Mouse (Mus musculus) midbrain, embryonic 14.5 days (tissue): ENCODE data around the gene Ptpro. TPM values are rescaled to one million over a fixed set of nuclear protein-coding genes. Genes with fewer than 3 reads are reported as not detected.

Experiments
- ATAC-seq: fragments of 200-750 bp; cut with Nextera tagmentation; 2 replicates; pipeline ENCODE4 v1.8.0; 2017; ENCODE audit warnings: moderate number of reproducible peaks, moderate library complexity; ENCODE audit not compliant: low FRiP score, low TSS enrichment
- DNase-seq: peaks from one replicate; pipeline ENCODE4 v3.0.0-alpha.2; 2015
- H3K27ac ChIP-seq: fragments of 300-500 bp; sonication (generic); replicated peaks from 2 replicates; pipeline ENCODE4 v1.5.1; 2014; ENCODE audit warnings: mild to moderate bottlenecking, low read depth, low read length, moderate library complexity
- H3K27me3 ChIP-seq: fragments of 300-500 bp; sonication (generic); 2 replicates; pipeline ENCODE4 v1.6.1; 2014; ENCODE audit warnings: low read length, control low read depth, mixed read lengths; ENCODE audit not compliant: control insufficient read depth, insufficient read depth
- H3K36me3 ChIP-seq: fragments of 300-500 bp; sonication (generic); 2 replicates; pipeline ENCODE4 v1.6.1; 2014; ENCODE audit warnings: low read length, control low read depth; ENCODE audit not compliant: control insufficient read depth, insufficient read depth
- H3K4me1 ChIP-seq: fragments of 300-500 bp; sonication (generic); 2 replicates; pipeline ENCODE4 v1.6.1; 2014; ENCODE audit warnings: mild to moderate bottlenecking, antibody characterized with exemption, low read length, control low read depth; ENCODE audit not compliant: control insufficient read depth, insufficient read depth
- H3K4me2 ChIP-seq: fragments of 300-500 bp; sonication (generic); 2 replicates; pipeline ENCODE4 v1.6.1; 2014; ENCODE audit warnings: mild to moderate bottlenecking, low read length, moderate library complexity
- H3K4me3 ChIP-seq: fragments of 300-500 bp; sonication (generic); replicated peaks from 2 replicates; pipeline ENCODE4 v1.5.1; 2014; ENCODE audit warnings: low read depth, low read length
- H3K9ac ChIP-seq: fragments of 300-500 bp; sonication (generic); replicated peaks from 2 replicates; pipeline ENCODE4 v1.6.1; 2014; ENCODE audit warnings: mild to moderate bottlenecking, low read length, moderate library complexity
- H3K9me3 ChIP-seq: fragments of 300-500 bp; sonication (generic); 2 replicates; pipeline ENCODE4 v1.6.1; 2016; ENCODE audit warnings: low read length, control low read depth, mixed read lengths; ENCODE audit not compliant: control insufficient read depth
- WGBS: fragments of 180-500 bp; shearing (Covaris S2); extraction: QIAGEN DNeasy Blood & Tissue Kit; methylation state at CpG from one replicate; pipeline ENCODE4 v1.1.7; 2014; 5-methylcytosine and 5-hydroxymethylcytosine counted together
- polyA plus RNA-seq: library from polyadenylated mRNA; unstranded; fragments of >200 nt; fragmentation: Nextera tagmentation; extraction: Ambion mirVana; gene quantifications from 2 replicates; pipeline ENCODE4 v1.2.1, GENCODE M21; 2014

Ptpro gene
- polyA plus RNA-seq, 1 experiment from 2014 or later = 80.6 TPM

GRCm38 (mm10) chr6:137482891-137483290, 230.8 kb downstream of the Ptpro start:
- whole genome bisulfite sequencing = 65% methylated on average over 7 of the region's 7 CpGs
- no peaks in the 10 kb centered on the region for H3K9me3 ChIP-seq
- H3K36me3 ChIP-seq = no peaks in the 10 kb centered on the region
- H3K4me3 ChIP-seq = no peak overlapping the region
- H3K9ac ChIP-seq = no peak overlapping the region
- DNase-seq (no peak), ATAC-seq (no peak)
- no peaks in the 10 kb centered on the region for H3K27me3 ChIP-seq
- H3K4me1 ChIP-seq = no peaks in the 10 kb centered on the region
- no peak overlapping the region for H3K4me2 ChIP-seq
- no peak overlapping the region for H3K27ac ChIP-seq

GRCm38 (mm10) chr6:137487443-137487842, 235.3 kb downstream of the Ptpro start:
- Histone ChIP-seq H3K4me3 (no peak overlapping the region), H3K4me2 (no peak overlapping the region), H3K4me1 (no peaks in the 10 kb centered on the region), H3K9me3 (no peaks in the 10 kb centered on the region), H3K27ac (no peak overlapping the region), H3K9ac (no peak overlapping the region), H3K27me3 (no peaks in the 10 kb centered on the region), H3K36me3 (no peaks in the 10 kb centered on the region)
- DNase-seq (no peak), ATAC-seq (no peak)
- WGBS = 71% methylated on average over 6 of the region's 6 CpGs

- Histone ChIP-seq H3K27me3 (no peaks in the 10 kb centered on the region), H3K9me3 (no peaks in the 10 kb centered on the region), H3K36me3 (no peaks in the 10 kb centered on the region), H3K4me2 (no peak overlapping the region), H3K4me3 (no peak overlapping the region), H3K9ac (no peak overlapping the region), H3K4me1 (no peaks in the 10 kb centered on the region), H3K27ac (no peak overlapping the region)
- DNase-seq (no peak), ATAC-seq (no peak)
- WGBS = 95% methylated on average over 14 of the region's 14 CpGs
Measured at GRCm38 (mm10) chr6:137490115-137490514, 238.0 kb downstream of the Ptpro start.

GRCm38 (mm10) chr6:137491659-137492058, 239.5 kb downstream of the Ptpro start:
- no peak overlapping the region for H3K4me3 ChIP-seq
- WGBS = 87% methylated on average over 2 of the region's 2 CpGs
- no peak overlapping the region for H3K4me2 ChIP-seq
- no peak for ATAC-seq
- no peak overlapping the region for H3K9ac ChIP-seq
- H3K36me3 ChIP-seq = no peaks in the 10 kb centered on the region
- no peaks in the 10 kb centered on the region for H3K27me3 ChIP-seq
- DNase-seq = no peak
- H3K27ac ChIP-seq = no peak overlapping the region
- no peaks in the 10 kb centered on the region for H3K4me1 ChIP-seq
- H3K9me3 ChIP-seq = no peaks in the 10 kb centered on the region

GRCm38 (mm10) chr6:137492582-137492981, 240.5 kb downstream of the Ptpro start:
- no peaks in the 10 kb centered on the region for H3K36me3 ChIP-seq
- DNase-seq = no peak
- ATAC-seq = no peak
- no peak overlapping the region for H3K4me2 ChIP-seq
- WGBS = 99% methylated on average over 4 of the region's 4 CpGs
- no peak overlapping the region for H3K27ac ChIP-seq
- H3K4me3 ChIP-seq = no peak overlapping the region
- H3K9ac ChIP-seq = no peak overlapping the region
- H3K9me3 ChIP-seq = no peaks in the 10 kb centered on the region
- no peaks in the 10 kb centered on the region for H3K4me1 ChIP-seq
- no peaks in the 10 kb centered on the region for H3K27me3 ChIP-seq

- Histone ChIP-seq H3K9me3 (no peaks in the 10 kb centered on the region), H3K27me3 (no peaks in the 10 kb centered on the region), H3K4me3 (no peak overlapping the region), H3K36me3 (no peaks in the 10 kb centered on the region), H3K27ac (no peak overlapping the region), H3K4me1 (no peaks in the 10 kb centered on the region), H3K4me2 (no peak overlapping the region), H3K9ac (no peak overlapping the region)
- 84% methylated on average over 17 of the region's 17 CpGs for WGBS
- no peak for DNase-seq
- no peak for ATAC-seq
Measured at GRCm38 (mm10) chr6:137493211-137494135, 241.4 kb downstream of the Ptpro start.

GRCm38 (mm10) chr6:137494136-137494475, 242.0 kb downstream of the Ptpro start:
- no peaks in the 10 kb centered on the region for H3K27me3 ChIP-seq
- DNase-seq (no peak), ATAC-seq (no peak)
- H3K27ac ChIP-seq = no peak overlapping the region
- H3K4me2 ChIP-seq = no peak overlapping the region
- no peak overlapping the region for H3K9ac ChIP-seq
- no peaks in the 10 kb centered on the region for H3K36me3 ChIP-seq
- no peaks in the 10 kb centered on the region for H3K4me1 ChIP-seq
- no peaks in the 10 kb centered on the region for H3K9me3 ChIP-seq
- no peak overlapping the region for H3K4me3 ChIP-seq

- no peak overlapping the region for H3K4me2 ChIP-seq
- H3K9me3 ChIP-seq = no peaks in the 10 kb centered on the region
- H3K4me1 ChIP-seq = no peaks in the 10 kb centered on the region
- H3K27me3 ChIP-seq = no peaks in the 10 kb centered on the region
- H3K4me3 ChIP-seq = no peak overlapping the region
- no peak overlapping the region for H3K9ac ChIP-seq
- 70% methylated on average over 1 of the region's 1 CpGs for WGBS
- no peak for DNase-seq
- no peak for ATAC-seq
- H3K27ac ChIP-seq = no peak overlapping the region
- no peaks in the 10 kb centered on the region for H3K36me3 ChIP-seq
Measured at GRCm38 (mm10) chr6:137494801-137495200, 242.7 kb downstream of the Ptpro start.

- Histone ChIP-seq H3K4me2 (no peak overlapping the region), H3K36me3 (no peaks in the 10 kb centered on the region), H3K4me3 (no peak overlapping the region), H3K27ac (no peak overlapping the region), H3K9ac (no peak overlapping the region), H3K4me1 (no peaks in the 10 kb centered on the region), H3K27me3 (no peaks in the 10 kb centered on the region), H3K9me3 (no peaks in the 10 kb centered on the region)
- ATAC-seq = no peak
- DNase-seq = no peak
- WGBS = 67% methylated on average over 6 of the region's 6 CpGs
Measured at GRCm38 (mm10) chr6:137495233-137495632, 243.1 kb downstream of the Ptpro start.
